Mouse (Mus musculus) adrenal gland, postnatal 10 days (tissue): ENCODE results near the gene Nos1ap. TPM values are rescaled to one million over a fixed set of nuclear protein-coding genes. Genes with fewer than 3 reads are reported as not detected.
A peak's percentile ranks its signal among the peaks of the same experiment; 100 is the strongest.

Source experiments
- DNase-seq: peaks from one replicate; pipeline ENCODE4 v3.0.0; 2021; ENCODE audit warnings: mixed read lengths
- total RNA-seq, 2 experiments: library from RNA; stranded (reverse); gene quantifications; 2 replicates each; pipeline ENCODE4 v1.2.3; 2021

Nos1ap gene
- total RNA-seq, 2 experiments from 2014 or later, result 14.5 to 20.1 TPM

DNA sequence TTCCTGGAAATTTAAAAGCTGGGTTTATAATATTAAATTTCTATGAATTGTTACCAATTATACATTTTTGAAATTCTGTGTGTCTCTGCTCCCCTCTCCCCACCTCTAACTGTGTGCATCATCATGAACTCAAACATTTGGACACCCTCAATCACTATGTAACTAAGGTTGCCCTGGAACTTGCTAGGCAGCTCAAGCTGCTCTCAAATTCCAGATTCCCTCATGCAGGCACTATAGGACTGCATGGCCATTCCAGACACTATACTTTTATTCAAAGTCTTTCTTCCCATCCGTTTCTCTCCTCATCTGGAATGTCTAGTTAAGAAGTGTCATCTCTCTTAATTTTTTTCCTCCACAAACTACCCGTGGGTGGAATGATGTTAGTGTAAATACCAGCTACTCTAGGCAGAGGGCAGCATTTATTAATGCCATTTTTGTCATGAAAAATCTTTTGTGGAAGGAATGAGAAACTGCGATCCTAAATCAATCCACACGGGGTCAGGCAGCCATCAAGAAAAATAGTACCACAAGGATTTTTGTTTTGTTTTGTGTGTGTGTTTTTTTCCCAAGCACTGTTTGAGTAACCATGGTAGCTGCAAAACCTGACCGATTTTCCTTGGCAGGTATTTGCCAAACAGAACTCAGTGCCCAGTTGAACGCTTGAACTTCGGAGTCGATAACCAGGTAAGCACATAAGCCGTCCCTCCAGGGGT is 297.3 kb downstream of the Nos1ap start:
- DNase-seq, result peak; percentile 61

DNA sequence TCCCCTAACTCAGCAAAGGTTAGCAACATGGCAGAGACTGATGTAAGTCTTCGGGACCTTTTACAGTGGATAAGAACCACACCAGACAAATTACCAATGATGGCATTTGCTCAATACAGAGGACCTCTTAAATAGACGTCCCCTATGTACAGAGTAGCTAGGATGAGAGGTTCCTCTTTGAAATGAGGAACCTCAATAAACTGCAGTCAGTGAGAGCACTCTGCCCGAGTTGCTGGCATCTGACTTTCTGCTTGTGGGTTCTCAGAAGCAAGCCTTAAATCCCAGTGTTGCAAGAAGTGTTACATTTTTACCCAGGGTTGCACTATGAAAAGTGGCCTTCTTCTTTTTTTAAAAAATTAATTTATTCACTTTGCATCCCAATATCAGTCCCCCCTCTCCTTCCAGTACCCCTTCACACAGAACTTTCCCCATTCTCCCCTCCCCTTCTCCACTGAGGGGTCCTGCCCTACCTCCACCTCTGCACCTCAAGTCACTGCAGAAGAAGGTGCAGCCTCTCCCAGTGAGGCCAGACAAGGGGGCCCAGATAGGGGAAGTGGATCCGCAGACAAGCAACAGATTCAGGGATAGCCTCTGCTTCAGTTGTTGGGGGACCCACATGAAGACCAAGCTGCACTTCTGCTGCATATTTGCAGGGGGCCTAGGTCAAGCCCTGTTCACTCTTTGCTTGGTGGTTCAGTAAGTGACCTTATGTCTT is 307.1 kb downstream of the Nos1ap start:
- no peak for DNase-seq

DNA sequence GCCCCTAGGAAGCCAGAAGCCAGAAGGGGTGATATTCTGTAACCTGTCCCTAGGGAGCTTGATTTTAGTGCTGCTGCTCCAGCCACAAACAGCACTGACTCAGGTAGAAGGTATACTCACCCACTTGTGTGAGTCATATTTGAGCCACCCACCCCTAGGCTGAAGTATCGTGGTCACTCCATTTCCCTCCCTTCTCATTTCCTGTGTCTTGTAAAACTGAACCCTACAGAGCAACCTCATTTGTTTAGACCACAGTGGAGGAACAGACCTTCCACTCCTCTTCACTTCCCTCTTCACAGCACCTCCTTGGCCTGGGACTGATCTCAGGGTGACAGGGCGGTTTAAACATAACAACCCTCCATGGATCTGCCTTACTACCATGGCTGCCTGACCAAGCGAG is 312.6 kb downstream of the Nos1ap start, which contains the start of gene Sh2d1b1:
Gene Sh2d1b1 (plus strand): TSS at position 305 of the 400 bp plus-strand sequence.
- DNase-seq, result no peak

- DNase-seq, result no peak
These were observed 316.4 kb downstream of the Nos1ap start for GRCm38 (mm10) chr1:170273252-170273651.

DNA sequence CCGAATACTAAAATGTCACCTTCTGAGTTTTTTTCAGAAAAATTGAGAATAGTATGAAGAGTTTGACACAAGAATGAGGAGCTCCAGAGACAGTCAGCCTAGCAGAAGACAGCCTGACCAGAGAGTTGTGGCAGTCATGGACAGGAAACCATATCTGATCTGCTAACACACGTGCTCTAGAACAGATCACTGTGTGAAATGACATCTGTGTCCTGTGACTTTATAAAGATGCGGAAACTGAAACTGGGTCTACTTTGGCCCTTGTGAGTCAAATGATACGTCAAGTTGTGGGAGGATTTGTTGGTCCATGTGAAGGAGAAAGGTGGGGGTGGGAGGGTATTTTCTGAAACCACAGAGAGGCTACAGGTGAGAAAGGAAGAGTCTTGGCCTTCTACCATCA is 319.0 kb downstream of the Nos1ap start:
- DNase-seq, result no peak

GRCm38 (mm10) chr1:170270281-170270680 is 319.4 kb downstream of the Nos1ap start:
- no peak for DNase-seq

DNA sequence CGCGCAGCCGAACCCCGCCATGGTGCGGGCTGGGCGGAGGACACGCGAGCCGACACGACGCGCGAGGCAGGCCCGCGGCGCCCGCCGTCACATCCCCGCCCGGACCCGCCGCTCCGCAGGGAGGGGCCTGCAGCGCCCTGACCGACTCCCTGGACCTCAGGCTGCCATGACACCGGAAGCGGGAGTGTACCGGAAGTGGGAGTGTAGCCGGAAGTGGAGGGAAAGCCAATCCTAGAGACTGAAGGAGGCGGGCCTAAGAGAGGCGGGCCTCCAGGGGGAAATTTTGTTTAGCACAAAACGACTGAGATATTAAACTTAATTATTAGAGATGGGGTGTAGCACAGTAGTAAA is 334.1 kb downstream of the Nos1ap start:
- DNase-seq, result peak; percentile 90

DNA sequence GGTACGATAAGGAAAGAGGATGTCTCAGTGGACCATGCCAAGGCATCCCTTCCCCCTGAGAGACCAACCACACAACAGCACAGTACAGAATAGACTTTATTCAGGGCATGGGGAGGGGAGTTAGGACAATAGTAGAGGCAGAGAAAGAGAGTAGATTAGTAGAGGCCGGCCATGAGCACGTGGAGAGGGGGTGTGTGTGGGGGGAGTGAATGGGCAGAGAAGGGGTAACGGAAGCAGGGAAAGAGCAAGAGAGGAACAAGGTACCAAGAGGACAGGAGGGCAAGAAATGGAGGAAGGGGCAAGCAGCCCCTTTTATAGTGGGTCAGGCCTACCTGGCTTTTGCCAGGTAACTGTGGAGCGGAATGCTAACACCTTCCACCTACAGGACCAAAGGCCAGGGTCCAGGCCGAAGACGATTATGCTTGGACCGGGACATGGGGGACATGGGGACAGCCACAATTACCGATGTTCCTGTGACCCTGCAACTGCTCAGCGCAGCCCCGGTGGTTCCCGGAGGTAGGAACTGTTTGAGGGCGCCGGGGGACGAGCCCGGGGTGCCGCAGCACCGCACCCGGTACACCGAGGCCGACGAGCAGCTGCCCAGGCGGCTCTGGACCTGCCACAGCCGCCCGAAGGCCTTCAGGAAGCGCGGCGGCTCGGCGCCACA is 334.6 kb downstream of the Nos1ap start:
- no peak for DNase-seq

Other genes with a start within 250 kb of the Nos1ap start
- gene Olfml2b, start 54.7 kb upstream of the Nos1ap start, total RNA-seq, result 10 to 100 TPM; 16.0 to 17.9 TPM